Mouse (Mus musculus) testis, adult 2 months (tissue): Measurements from ENCODE around the gene Abt1.

Experiments used
- CTCF ChIP-seq: fragments of 200-500 bp; IDR thresholded peaks from 2 replicates; pipeline ENCODE4 v1.5.1; 2012; ENCODE audit warnings: low read depth, mild to moderate bottlenecking, inconsistent platforms, low read length, moderate library complexity; ENCODE audit not compliant: control insufficient read depth, insufficient read depth, insufficient replicate concordance
- POLR2A ChIP-seq: fragments of 200-500 bp; IDR thresholded peaks from 2 replicates; pipeline ENCODE4 v1.6.1; 2012; ENCODE audit warnings: low read depth, mild to moderate bottlenecking, inconsistent platforms, low read length, moderate library complexity; ENCODE audit not compliant: control insufficient read depth

- TF ChIP-seq CTCF (no peak), POLR2A (no peak)
Observed at GRCm38 (mm10) chr13:23436861-23437822, 13.5 kb upstream of the Abt1 start.
